Mouse (Mus musculus) forebrain, embryonic 10.5 days (tissue): ENCODE results near the gene Ttll1. TPM values are rescaled to one million over a fixed set of nuclear protein-coding genes. Genes with fewer than 3 reads are reported as not detected.
A peak's percentile ranks its signal among the peaks of the same experiment; 100 is the strongest.
"Not testable (repeated sequence)": the region's sequence is repeated elsewhere in the genome, so short reads cannot be mapped to it uniquely, and the experiment has no call there.

ENCODE experiments used
- DNase-seq: peaks from one replicate; pipeline ENCODE4 v3.0.0-alpha.2; 2017; ENCODE audit warnings: low spot score; ENCODE audit errors: extremely low spot score
- H3K27ac ChIP-seq: fragments of 300-500 bp; sonication (generic); 2 replicates; pipeline ENCODE4 v1.5.1; 2016; ENCODE audit warnings: mild to moderate bottlenecking
- H3K27me3 ChIP-seq: fragments of 300-500 bp; sonication (generic); 2 replicates; pipeline ENCODE4 v1.6.1; 2016; ENCODE audit warnings: mild to moderate bottlenecking; ENCODE audit not compliant: poor library complexity, severe bottlenecking
- H3K36me3 ChIP-seq: fragments of 300-500 bp; sonication (generic); replicated peaks from 2 replicates; pipeline ENCODE4 v1.6.1; 2016; ENCODE audit warnings: mild to moderate bottlenecking, moderate library complexity
- H3K4me1 ChIP-seq: fragments of 300-500 bp; sonication (generic); 2 replicates; pipeline ENCODE4 v1.6.1; 2016
- H3K4me3 ChIP-seq: fragments of 300-500 bp; sonication (generic); 2 replicates; pipeline ENCODE4 v1.5.1; 2016; ENCODE audit warnings: mild to moderate bottlenecking, moderate library complexity
- H3K9me3 ChIP-seq: fragments of 300-500 bp; sonication (generic); 2 replicates; pipeline ENCODE4 v1.6.1; 2016; ENCODE audit warnings: mild to moderate bottlenecking, moderate library complexity
- WGBS: fragments of 180-500 bp; shearing (Covaris S2); methylation state at CpG from one replicate; pipeline ENCODE4 v1.1.7; 2016; 5-methylcytosine and 5-hydroxymethylcytosine counted together
- polyA plus RNA-seq: library from polyadenylated mRNA; unstranded; fragments of >200 nt; fragmentation: Nextera tagmentation; extraction: Ambion mirVana; gene quantifications from 2 replicates; pipeline ENCODE4 v1.2.1, GENCODE M21; 2016

Gene Ttll1
- polyA plus RNA-seq, 1 experiment from 2014 or later: 33.7 TPM

DNA sequence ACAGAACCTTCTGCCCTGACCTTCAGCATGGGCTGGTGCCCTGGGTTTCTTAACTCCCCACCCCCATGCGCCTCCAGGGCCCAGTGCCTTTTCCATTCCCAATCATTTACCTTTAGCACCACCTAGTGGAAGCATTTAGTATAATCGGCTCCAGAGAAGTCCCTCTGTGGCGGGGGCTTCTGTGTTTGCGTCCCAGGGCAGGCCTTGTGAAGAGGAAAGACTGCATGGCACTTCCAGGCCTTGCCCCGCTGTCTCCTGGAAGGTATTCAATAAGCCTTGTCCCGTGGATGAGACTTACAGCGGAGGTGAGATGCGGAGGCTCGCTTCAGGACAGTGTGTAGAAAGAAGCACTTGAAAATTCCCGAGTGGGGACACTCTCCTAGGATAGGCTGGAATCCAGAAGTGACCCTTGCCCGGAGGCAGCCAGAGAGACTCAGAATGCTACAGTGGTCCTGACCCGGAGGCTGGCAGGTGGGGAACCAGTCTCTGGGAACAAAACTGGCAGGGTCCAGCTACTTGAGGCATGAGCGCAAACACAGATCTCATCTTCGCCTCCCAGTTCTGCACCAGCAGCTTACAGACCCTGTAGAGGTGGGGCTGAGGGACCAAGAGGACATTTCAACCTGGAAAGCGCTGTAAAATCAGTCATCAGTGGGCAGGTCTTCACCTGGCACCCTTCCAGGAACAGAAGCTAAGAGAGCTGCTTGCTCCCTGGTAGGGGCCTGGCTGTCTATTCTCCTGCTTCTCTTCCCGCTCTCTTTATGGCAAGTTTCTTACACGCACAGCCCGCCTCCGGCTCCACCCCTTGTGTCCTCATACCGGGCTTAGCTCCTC lies 7.7 kb upstream of the Ttll1 start:
- no peaks in the 10 kb centered on the region for H3K9me3 ChIP-seq
- no peaks in the 10 kb centered on the region for H3K36me3 ChIP-seq
- peaks cover 23% of the 10 kb centered on the region for H3K4me1 ChIP-seq
- peak overlapping the region; percentile 25; the same call in 1 of the 2 replicates for H3K27ac ChIP-seq
- peaks cover 11% of the 10 kb centered on the region; the same call in 1 of the 2 replicates for H3K27me3 ChIP-seq
- H3K4me3 ChIP-seq: no peak overlapping the region
- WGBS: 39% methylated on average over 20 of the region's 20 CpGs
- peak; percentile 72 for DNase-seq

DNA sequence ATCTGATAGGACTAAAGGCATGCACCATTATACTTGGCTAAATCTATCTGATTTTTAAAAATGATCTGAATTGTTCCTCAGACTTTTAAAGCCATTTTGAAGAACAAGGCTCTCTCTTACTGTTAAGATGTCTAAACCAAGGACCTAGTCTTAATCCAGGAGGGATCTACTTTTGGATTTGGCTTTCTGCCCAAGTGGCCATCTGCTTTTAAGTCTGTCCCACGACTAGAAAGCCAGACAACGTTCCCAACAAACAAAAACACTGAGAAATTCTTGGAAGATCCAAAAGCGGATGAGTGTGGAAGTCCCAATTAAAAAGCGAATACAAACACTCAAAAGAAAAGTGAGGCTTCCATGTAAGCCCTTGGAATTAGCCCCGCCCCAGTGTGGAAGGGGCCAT lies 4.3 kb upstream of the Ttll1 start:
- DNase-seq: no peak
- Histone ChIP-seq H3K27ac (no peak overlapping the region), H3K4me1 (peaks cover 22% of the 10 kb centered on the region), H3K36me3 (no peaks in the 10 kb centered on the region), H3K27me3 (peaks cover 11% of the 10 kb centered on the region; the same call in 1 of the 2 replicates), H3K4me3 (no peak overlapping the region), H3K9me3 (no peaks in the 10 kb centered on the region)
- 74% methylated on average over 5 of the region's 5 CpGs for WGBS

DNA sequence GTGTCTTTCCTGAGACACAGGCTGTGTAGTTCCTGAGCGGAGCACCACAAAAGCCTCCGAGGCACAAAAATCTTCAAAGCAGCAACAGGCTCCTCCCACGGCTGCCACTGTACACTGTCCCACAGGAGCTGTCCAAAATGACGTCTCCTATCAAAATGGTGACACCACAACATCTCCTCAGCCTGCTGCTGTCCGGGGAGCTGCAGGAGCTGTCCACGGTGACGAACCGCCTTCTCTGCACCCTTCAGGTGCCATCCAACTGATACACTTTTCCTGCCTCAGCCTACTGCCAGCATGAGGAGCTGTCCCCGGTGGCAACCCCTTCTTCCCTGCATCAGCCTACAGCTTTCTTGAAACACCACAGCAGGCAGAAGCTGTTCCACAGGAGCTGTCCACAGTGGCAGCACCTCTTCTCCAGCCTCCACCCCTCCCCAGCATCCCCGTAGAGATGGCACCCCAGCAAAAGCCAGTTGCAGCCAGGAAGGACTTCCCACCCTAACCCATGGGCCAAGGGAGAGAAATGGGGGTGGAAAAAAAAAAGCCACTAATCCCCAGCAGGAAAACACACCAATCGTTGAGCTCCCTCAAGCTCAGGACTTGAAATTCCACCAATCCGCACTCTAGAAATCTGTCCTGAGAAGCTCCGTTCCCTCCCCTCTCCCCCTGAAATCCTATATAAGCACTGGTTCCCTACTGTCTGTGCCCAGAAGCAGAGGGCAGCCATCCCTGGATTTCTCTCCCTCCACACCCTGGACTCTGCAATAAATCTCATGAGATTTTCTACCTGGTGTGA lies 2.0 kb upstream of the Ttll1 start:
- Histone ChIP-seq H3K27me3 (no peaks in the 10 kb centered on the region), H3K4me1 (peaks cover 14% of the 10 kb centered on the region), H3K9me3 (no peaks in the 10 kb centered on the region), H3K36me3 (no peaks in the 10 kb centered on the region), H3K27ac (no peak overlapping the region), H3K4me3 (no peak overlapping the region)
- 85% methylated on average over 13 of the region's 13 CpGs for WGBS
- no peak for DNase-seq

DNA sequence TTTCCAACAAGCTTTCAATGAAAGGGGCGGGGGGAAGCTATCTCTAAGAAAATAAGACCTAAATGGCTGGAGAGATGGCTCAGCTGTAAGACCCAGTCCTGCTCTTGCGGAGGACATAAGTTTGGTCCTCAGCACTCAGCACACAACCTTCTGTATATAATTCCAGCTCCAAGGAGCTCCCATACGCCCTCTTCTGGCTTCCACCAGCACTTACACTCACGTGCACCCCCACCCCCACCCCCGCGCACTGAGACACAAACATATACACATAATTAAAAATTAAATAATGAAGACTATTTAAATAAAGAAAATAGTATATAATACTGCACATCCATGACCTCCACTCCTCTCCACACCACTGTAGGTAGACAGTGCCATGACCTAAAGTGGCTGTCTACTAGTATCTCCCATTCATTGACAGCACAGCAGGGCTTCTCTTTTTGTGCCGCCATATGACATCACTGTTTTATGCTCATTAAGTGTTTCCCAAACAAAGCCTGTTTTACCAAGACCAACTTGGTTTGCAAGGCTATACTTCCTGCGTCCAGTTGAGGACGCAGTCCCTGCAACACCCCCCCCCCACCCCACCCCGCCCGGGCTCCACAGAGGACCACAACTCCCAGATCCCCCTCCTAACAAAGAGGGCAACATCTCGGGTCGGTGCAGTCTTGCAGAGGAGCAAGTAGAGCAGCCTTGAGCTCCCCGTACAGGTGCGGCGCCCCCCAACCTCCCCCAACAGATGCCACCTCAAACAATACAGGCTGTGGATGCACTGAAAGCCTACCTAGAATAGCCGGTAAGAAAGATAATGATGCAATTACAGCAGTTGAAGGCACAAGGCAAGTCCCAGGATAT lies 516 bp downstream of the Ttll1 start:
- H3K9me3 ChIP-seq: no peaks in the 10 kb centered on the region
- peak overlapping the region; percentile 87 for H3K27ac ChIP-seq
- H3K4me1 ChIP-seq: peaks cover 14% of the 10 kb centered on the region
- peak; percentile 25 for DNase-seq
- peaks cover 5% of the 10 kb centered on the region for H3K36me3 ChIP-seq
- H3K4me3 ChIP-seq: peak overlapping the region; percentile 73
- H3K27me3 ChIP-seq: no peaks in the 10 kb centered on the region
- WGBS: 25% methylated on average over 17 of the region's 17 CpGs

DNA sequence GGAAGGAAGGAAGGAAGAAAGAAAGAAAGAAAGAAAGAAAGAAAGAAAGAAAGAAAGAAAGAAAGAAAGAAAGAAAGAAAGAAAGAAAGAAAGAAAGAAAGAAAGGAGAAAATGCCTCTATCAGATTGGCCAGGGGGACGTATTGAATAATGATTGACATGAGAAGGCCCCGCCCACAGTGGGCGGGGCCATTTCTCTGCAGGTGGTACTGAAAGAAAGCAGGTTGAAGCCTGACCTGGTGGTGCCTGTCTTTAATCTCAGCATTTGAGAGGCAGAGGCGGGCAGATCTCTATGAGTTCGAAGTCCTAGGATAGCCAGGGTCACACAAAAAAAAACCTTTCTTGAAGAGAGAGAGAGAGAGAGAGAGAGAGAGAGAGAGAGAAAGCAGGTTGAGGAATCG lies 9.2 kb downstream of the Ttll1 start:
- not testable (repeated sequence) for DNase-seq

DNA sequence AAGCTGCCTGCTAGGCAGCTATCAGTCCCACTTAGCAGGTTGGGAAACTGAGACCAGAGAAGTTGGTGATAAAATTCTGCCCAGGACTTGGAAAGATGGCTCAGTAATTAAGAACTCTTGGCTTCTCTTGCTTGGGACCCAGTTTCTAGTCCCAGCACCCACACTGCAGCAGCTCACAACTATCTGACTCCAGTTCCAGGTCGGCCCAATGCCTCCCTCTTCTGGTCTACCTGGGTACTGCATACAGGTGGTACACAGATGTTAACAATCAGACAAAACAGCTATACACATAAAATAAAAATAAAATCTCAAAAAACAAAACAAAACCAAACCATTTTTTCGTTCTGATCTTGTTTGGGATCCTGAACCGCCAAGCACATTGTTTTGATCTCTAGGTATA lies 10.3 kb downstream of the Ttll1 start:
- Histone ChIP-seq H3K27me3 (no peaks in the 10 kb centered on the region), H3K27ac (no peak overlapping the region), H3K9me3 (no peaks in the 10 kb centered on the region), H3K36me3 (peaks cover 91% of the 10 kb centered on the region), H3K4me3 (no peak overlapping the region), H3K4me1 (no peaks in the 10 kb centered on the region)
- WGBS: 61% methylated on average over 3 of the region's 3 CpGs
- no peak for DNase-seq

More for the DNA sequence above, 9.2 kb downstream of the Ttll1 start:
- not testable (repeated sequence) for H3K27ac ChIP-seq, H3K4me3 ChIP-seq, H3K9me3 ChIP-seq, H3K4me1 ChIP-seq, H3K27me3 ChIP-seq
- peaks cover 82% of the 10 kb centered on the region for H3K36me3 ChIP-seq
- WGBS: 80% methylated on average over 6 of the region's 6 CpGs

DNA sequence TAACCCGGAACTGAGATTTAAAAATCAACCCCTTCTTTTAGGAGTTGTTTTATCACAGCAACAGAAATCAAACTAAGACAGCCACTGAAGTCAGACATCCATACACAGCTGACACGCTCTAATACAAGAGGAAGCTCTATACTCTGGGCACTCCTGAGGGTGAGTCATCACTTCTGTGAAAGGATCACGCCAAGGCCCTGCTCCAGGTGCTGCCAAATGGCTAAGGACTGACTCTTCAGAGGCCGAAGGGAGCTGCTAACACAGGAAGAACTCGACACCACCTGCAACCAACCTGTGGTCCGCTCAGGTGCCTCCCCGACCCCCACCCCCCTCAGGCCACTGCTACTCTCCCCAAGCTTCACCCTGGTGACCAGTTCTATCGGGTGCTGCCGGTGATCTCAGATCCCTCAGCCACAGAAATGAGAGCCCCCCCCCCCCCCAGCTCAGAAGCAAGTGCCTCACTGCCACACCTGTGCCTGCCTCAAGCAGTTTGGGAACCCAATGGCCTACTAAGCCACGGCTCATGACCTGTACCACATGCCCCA lies 11.4 kb downstream of the Ttll1 start:
- H3K36me3 ChIP-seq: peaks cover 91% of the 10 kb centered on the region
- 92% methylated on average over 10 of the region's 10 CpGs for WGBS
- H3K9me3 ChIP-seq: no peaks in the 10 kb centered on the region

DNA sequence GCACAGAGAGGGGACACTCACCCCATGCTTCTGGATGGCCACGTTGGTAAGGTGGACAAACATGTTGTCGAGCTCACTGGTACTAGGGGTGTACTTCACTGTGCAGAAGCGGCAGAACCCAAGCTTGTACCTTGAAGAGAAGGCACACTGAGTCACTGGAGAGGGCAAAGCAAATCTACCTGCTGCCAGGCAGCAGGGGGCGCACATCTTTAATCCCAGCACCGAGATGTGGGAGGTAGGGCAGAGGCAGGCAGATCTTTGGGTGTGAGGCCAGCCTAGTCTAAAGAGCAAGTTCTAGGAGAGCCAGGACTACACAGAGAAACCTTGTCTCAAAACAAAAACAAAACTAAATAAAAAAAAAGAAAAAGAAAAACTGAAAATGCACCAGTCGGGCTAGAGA lies 13.4 kb downstream of the Ttll1 start:
- Histone ChIP-seq H3K27me3 (no peaks in the 10 kb centered on the region), H3K27ac (no peak overlapping the region), H3K4me3 (no peak overlapping the region), H3K4me1 (no peaks in the 10 kb centered on the region), H3K9me3 (no peaks in the 10 kb centered on the region), H3K36me3 (peaks cover 92% of the 10 kb centered on the region)
- 92% methylated on average over 6 of the region's 6 CpGs for WGBS
- no peak for DNase-seq

More for the DNA sequence above, 11.4 kb downstream of the Ttll1 start:
- Histone ChIP-seq H3K27ac (no peak overlapping the region), H3K4me1 (no peaks in the 10 kb centered on the region), H3K4me3 (no peak overlapping the region), H3K27me3 (no peaks in the 10 kb centered on the region)
- no peak for DNase-seq

DNA sequence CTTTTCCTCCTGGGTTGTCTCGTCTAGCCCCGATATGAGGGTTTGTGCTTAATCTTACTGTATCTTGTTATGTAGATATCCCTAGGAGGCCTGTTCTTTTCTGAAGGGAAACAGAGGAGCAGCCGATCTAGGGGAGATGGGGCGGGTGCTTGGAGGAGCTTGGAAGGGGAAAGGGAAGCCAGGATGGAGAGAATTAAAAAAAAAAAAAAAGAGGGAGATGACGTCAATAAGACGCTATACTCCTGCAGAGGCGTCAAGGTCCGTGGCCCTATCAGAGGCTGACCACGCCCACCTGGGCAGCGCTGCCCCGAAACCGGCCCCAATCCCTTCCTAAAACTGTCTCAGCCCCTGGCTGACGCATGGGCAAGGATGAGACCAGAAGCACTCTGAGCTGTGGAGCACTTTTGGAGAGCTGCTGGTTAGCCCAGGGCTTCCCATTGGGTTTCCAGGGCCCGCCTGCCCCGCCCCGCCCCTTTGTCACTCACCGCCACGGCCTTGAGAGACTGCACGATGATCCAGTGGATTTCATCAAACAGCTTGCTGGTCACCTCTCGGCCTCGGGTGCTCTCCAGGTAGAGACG lies 14.8 kb downstream of the Ttll1 start:
- Histone ChIP-seq H3K27me3 (no peaks in the 10 kb centered on the region), H3K4me1 (no peaks in the 10 kb centered on the region), H3K9me3 (no peaks in the 10 kb centered on the region), H3K4me3 (peak overlapping the region; percentile 22; the same call in 1 of the 2 replicates), H3K36me3 (peaks cover 91% of the 10 kb centered on the region), H3K27ac (no peak overlapping the region)
- WGBS: 64% methylated on average over 22 of the region's 22 CpGs
- DNase-seq: no peak

DNA sequence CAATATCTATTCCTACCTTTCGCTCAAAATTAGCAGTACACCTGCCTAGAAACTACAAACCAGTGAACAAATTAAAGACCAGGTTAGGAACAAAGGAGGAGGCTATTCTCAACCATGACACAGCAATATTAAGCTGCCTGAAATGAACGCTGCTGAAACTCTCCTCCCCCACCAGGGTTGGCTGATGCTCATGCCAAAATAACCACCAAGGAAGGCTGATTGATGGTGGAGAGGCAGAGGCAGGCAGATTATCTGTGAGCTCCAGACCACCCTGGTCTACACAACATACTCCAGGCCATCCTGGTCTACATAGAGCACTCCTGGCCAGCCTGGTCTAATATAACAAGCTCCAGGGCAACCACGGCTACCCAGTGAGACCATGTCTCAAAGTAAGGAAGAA lies 15.5 kb downstream of the Ttll1 start:
- no peak for DNase-seq
- Histone ChIP-seq H3K27ac (no peak overlapping the region), H3K4me3 (no peak overlapping the region), H3K27me3 (no peaks in the 10 kb centered on the region), H3K4me1 (no peaks in the 10 kb centered on the region), H3K9me3 (no peaks in the 10 kb centered on the region), H3K36me3 (peaks cover 91% of the 10 kb centered on the region)
- 91% methylated on average over 3 of the region's 3 CpGs for whole genome bisulfite sequencing

DNA sequence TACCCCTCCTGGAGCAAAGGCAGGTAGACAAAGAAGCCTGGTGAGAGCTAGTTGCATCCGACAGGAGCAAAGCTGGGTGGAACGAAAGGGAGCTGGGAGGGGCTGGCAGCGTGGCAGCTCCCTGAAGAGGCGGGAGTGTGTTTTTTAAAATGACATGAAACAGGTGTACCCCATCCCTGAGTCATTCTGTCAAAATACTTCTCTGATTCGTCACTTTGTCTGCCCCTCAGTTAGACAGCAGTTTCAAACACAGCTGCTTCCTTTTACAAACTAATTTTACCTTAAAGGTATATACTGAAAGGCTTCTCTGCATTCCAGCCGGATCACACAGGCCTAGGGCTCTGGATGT lies 16.1 kb downstream of the Ttll1 start:
- Histone ChIP-seq H3K27me3 (no peaks in the 10 kb centered on the region), H3K4me1 (no peaks in the 10 kb centered on the region), H3K27ac (no peak overlapping the region), H3K4me3 (no peak overlapping the region), H3K36me3 (peaks cover 89% of the 10 kb centered on the region), H3K9me3 (no peaks in the 10 kb centered on the region)
- 77% methylated on average over 6 of the region's 6 CpGs for WGBS
- no peak for DNase-seq
